Mouse (Mus musculus) c-Kit-positive CD71-positive TER-119-positive erythroid progenitor cells, embryonic 14.5 days (primary cell): ENCODE data around the gene Olfr597.
"Not testable (repeated sequence)": the region's sequence is repeated elsewhere in the genome, so short reads cannot be mapped to it uniquely, and the experiment has no call there.

ENCODE experiments used
- DNase-seq: peaks from one replicate; pipeline ENCODE4 v3.0.0-alpha.2; 2013; ENCODE audit warnings: low spot score

Gene Olfr597

GRCm38 (mm10) chr7:103316015-103316414, at the start of gene Olfr597:
TSS of gene Olfr597 (plus strand) at chr7:103316315.
- not testable (repeated sequence) for DNase-seq

GRCm38 (mm10) chr7:103305348-103305747, 10.8 kb upstream of the Olfr597 start, which contains the start of gene Olfr596:
TSS of gene Olfr596 (plus strand) at chr7:103305648.
- not testable (repeated sequence) for DNase-seq

DNA sequence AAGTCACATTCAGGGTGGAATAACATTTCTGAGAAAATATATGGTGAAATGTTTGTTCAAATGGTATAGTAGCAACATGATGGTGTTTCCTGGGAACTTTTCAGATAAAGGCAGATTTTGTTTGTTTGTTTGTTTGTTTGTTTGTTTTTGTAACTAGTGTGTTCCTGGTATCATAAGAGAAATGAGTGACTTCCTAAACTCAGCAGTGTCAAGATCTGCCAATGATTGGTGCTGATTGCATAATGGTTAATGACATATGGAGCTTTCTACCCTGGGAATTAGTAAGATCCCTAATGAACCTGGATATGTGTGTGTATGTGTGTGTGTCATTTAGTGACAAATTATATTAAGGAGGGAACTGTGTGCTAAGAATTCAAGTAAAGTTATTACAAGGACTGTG, 7.2 kb downstream of the Olfr597 start, which contains the start of gene Olfr598:
Olfr598 (plus strand) TSS at position 301 of the 400 bp plus-strand sequence.
- no peak for DNase-seq

- DNase-seq, result no peak
These were observed 19.5 kb downstream of the Olfr597 start, which contains the start of gene Olfr599 for GRCm38 (mm10) chr7:103335617-103336016. TSS of gene Olfr599 (plus strand) at chr7:103335917.

DNA sequence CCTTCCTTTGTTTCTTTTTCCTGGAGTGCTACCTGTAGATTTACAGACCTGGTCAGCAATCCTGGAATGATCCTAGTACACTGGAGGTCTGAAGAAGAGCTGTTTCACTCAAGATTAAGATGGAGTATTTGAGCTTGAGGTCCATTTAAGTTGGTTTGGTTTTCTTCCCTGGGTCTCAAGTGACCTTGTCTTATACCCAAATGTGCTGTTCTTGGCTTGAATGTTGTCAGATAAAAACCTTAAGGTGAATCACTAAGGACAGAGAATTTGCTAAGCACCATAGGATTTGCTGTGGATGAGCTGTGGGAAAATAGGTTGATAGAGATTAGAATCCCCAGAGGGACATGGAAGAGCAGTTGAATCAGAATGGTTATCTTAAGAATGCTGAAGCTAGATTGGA, 33.5 kb downstream of the Olfr597 start, which contains the start of gene Olfr600:
Olfr600 (minus strand) TSS at position 101 of the 400 bp plus-strand sequence.
- no peak for DNase-seq

DNA sequence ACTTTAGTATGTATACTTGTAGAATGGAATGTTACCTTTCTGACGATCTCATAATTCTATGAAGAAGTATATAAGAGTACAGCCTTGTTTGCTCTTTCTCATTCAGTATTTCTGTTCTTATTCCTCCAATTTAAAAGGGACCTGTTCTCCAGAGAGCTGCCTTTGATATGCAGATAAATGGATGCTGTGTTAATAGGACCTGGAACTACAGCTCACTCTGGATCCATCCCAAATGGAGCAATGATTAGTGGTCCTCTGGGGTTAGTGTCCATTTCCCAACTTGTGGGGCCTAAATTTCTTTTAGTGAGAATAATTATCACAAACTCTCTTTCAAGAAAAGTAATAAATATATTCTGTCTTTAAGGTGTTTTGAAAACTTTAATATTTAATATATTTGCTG, 46.4 kb downstream of the Olfr597 start, which contains the start of gene Olfr601:
Olfr601 (minus strand) TSS at position 101 of the 400 bp plus-strand sequence.
- DNase-seq, result no peak
